Comparison of ENCODE assay signal across 29 mouse cellular contexts in the genomic region with DNA sequence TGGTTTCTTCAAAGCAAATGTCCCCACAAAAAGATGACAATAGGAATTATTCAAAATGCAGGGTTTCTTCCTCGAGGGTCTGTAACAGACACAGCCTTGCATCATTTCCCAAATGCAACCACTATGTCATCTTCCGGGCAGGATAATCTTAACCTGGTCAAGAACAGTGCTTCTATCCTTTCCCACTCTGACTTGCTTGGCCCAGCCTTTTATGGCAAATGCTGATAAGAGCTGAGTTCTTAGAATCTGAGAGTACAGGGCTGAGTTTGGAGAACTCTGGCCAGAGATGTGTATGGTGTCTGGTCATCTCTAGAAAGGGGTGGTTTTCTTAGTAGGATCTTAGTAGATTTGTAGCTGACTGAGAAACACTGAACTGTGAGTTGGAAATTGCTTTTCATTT. TPM values are rescaled to one million over a fixed set of nuclear protein-coding genes. Genes with fewer than 3 reads are reported as not detected.
A peak's percentile ranks its signal among the peaks of the same experiment; 100 is the strongest.
DNase-seq lines count a peak whose midpoint lies in the region; ATAC-seq and TF ChIP-seq lines count a peak whose summit lies in the region.
"Had no signal": no experiment of that assay in that cellular context is flagged by ENCODE, and none has a peak within 500 bp of the region (broad histone marks: within the 10 kb centered on the region; RNA-seq: fewer than 3 reads in every experiment).

No protein-coding gene starts in this region.

- no peak overlapping the region for H3K27ac ChIP-seq in stomach, embryonic 15.5 days
- no peak overlapping the region for H3K27ac ChIP-seq in stomach, postnatal 0 days (replicated peaks)
- H3K27ac ChIP-seq in liver, embryonic 14.5 days, result peak overlapping the region; percentile 78
- H3K27ac ChIP-seq: embryonic facial prominence, embryonic 15.5 days; limb, embryonic 10.5 days; midbrain, embryonic 12.5 days; neural tube, embryonic 13.5 days had no signal

- peak; percentile 50; the same call in 1 of the 2 replicates for ATAC-seq in stomach, embryonic 15.5 days (ENCODE audit: insufficient read depth, low FRiP score, low read depth)
- no peak for ATAC-seq in stomach, postnatal 0 days (ENCODE audit: low FRiP score, low TSS enrichment)
- ATAC-seq in liver, embryonic 14.5 days (ENCODE audit: insufficient read depth), result peak; percentile 95

- 64% methylated on average over 2 of the region's 2 CpGs for WGBS in stomach, embryonic 15.5 days
- 93% methylated on average over 2 of the region's 2 CpGs for WGBS in stomach, postnatal 0 days
- WGBS in liver, embryonic 14.5 days (ENCODE audit: insufficient replicate concordance), result 15% methylated on average over 2 of the region's 2 CpGs

- no peak for DNase-seq in stomach, postnatal 0 days (ENCODE audit: low spot score)
- peak; percentile 78 for DNase-seq in c-Kit-positive CD71-positive TER-119-positive erythroid progenitor cells, embryonic 14.5 days (ENCODE audit: low spot score)
- peak; percentile 62 to 79 (median 65) for DNase-seq in liver, embryonic 14.5 days (ENCODE audit: low read depth in 3 of 3, low spot score in 3 of 3)
- no peak for DNase-seq in urinary bladder, postnatal 4 days (ENCODE audit: low spot score in 2 of 2)
- DNase-seq in layer of hippocampus, postnatal 10 days (ENCODE audit: low spot score in 2 of 2), result no peak
- no peak for DNase-seq in frontal cortex, adult 2 months (ENCODE audit: extremely low spot score in 1 of 2, low spot score in 1 of 2)
- DNase-seq: adrenal gland, postnatal 14 days; cerebellum, adult 18-20 months; cerebellum, postnatal 36 days; gastrocnemius, postnatal 10 days; heart, adult 18-20 months; kidney, postnatal 4 days; layer of hippocampus, adult 9-11 months; lung, adult 2 months; lung, postnatal 36 days; thymus, adult 2 months had no signal

- no peak for TF ChIP-seq EP300 in stomach, postnatal 0 days (optimal IDR thresholded peaks at IDR 0.05)
- TF ChIP-seq EP300 in liver, embryonic 14.5 days (IDR thresholded peaks at IDR 0.05; ENCODE audit: low read depth), result peak; percentile 84

- no peaks in the 10 kb centered on the region for H3K27me3 ChIP-seq in stomach, embryonic 15.5 days (replicated peaks)
- H3K27me3 ChIP-seq in stomach, postnatal 0 days (ENCODE audit: control insufficient read depth, insufficient read depth, low read length), result no peaks in the 10 kb centered on the region
- no peaks in the 10 kb centered on the region for H3K27me3 ChIP-seq in liver, embryonic 14.5 days (ENCODE audit: control insufficient read depth, insufficient read depth, low read length)
- H3K27me3 ChIP-seq: embryonic facial prominence, embryonic 15.5 days; midbrain, embryonic 12.5 days; neural tube, embryonic 13.5 days had no signal

- H3K9me3 ChIP-seq in stomach, embryonic 15.5 days, result no peaks in the 10 kb centered on the region
- H3K9me3 ChIP-seq in stomach, postnatal 0 days (ENCODE audit: control insufficient read depth, low read length), result no peaks in the 10 kb centered on the region
- no peaks in the 10 kb centered on the region for H3K9me3 ChIP-seq in liver, embryonic 14.5 days (ENCODE audit: control insufficient read depth, low read length)
- H3K9me3 ChIP-seq: embryonic facial prominence, embryonic 15.5 days; limb, embryonic 10.5 days; midbrain, embryonic 12.5 days; neural tube, embryonic 13.5 days had no signal

- no peak overlapping the region for H3K4me2 ChIP-seq in stomach, embryonic 15.5 days
- H3K4me2 ChIP-seq in stomach, postnatal 0 days (replicated peaks; ENCODE audit: low read depth), result no peak overlapping the region
- H3K4me2 ChIP-seq in liver, embryonic 14.5 days (ENCODE audit: low read depth), result peak overlapping the region; percentile 47
- H3K4me2 ChIP-seq: embryonic facial prominence, embryonic 15.5 days; midbrain, embryonic 12.5 days; neural tube, embryonic 13.5 days had no signal

- no peak overlapping the region for H3K9ac ChIP-seq in stomach, embryonic 15.5 days
- H3K9ac ChIP-seq in stomach, postnatal 0 days (ENCODE audit: low read length), result no peak overlapping the region
- H3K9ac ChIP-seq in liver, embryonic 14.5 days (replicated peaks), result no peak overlapping the region; the same call in 1 of the 2 replicates
- H3K9ac ChIP-seq: embryonic facial prominence, embryonic 15.5 days; midbrain, embryonic 12.5 days; neural tube, embryonic 13.5 days had no signal

- H3K36me3 ChIP-seq in stomach, embryonic 15.5 days, result no peaks in the 10 kb centered on the region
- H3K36me3 ChIP-seq in stomach, postnatal 0 days (ENCODE audit: control insufficient read depth, insufficient read depth, low read length), result no peaks in the 10 kb centered on the region
- H3K36me3 ChIP-seq in liver, embryonic 14.5 days (replicated peaks; ENCODE audit: control insufficient read depth, insufficient read depth, low read depth), result no peaks in the 10 kb centered on the region
- H3K36me3 ChIP-seq: embryonic facial prominence, embryonic 15.5 days; limb, embryonic 10.5 days; midbrain, embryonic 12.5 days; neural tube, embryonic 13.5 days had no signal

- H3K4me1 ChIP-seq in stomach, embryonic 15.5 days, result no peaks in the 10 kb centered on the region
- H3K4me1 ChIP-seq in stomach, postnatal 0 days (replicated peaks; ENCODE audit: control insufficient read depth, insufficient read depth), result no peaks in the 10 kb centered on the region
- peaks cover 30 to 36% of the 10 kb centered on the region in 2 experiments for H3K4me1 ChIP-seq in liver, embryonic 14.5 days (replicated peaks; ENCODE audit: control insufficient read depth in 2 of 2, insufficient read depth in 2 of 2, low read length in 1 of 2)
- H3K4me1 ChIP-seq: embryonic facial prominence, embryonic 15.5 days; neural tube, embryonic 13.5 days had no signal

- H3K4me3 ChIP-seq in stomach, embryonic 15.5 days (replicated peaks), result no peak overlapping the region
- no peak overlapping the region for H3K4me3 ChIP-seq in stomach, postnatal 0 days (ENCODE audit: low read depth, low read length)
- H3K4me3 ChIP-seq in liver, embryonic 14.5 days (ENCODE audit: insufficient read depth in 1 of 2, low read depth in 2 of 2, low read length in 2 of 2), result no peak overlapping the region
- H3K4me3 ChIP-seq: embryonic facial prominence, embryonic 15.5 days; limb, embryonic 10.5 days; midbrain, embryonic 12.5 days; neural tube, embryonic 13.5 days had no signal

- TF ChIP-seq CTCF in stomach, postnatal 0 days (IDR thresholded peaks at IDR 0.05; ENCODE audit: low read depth), result no peak
- TF ChIP-seq CTCF in liver, embryonic 14.5 days (IDR thresholded peaks at IDR 0.05; ENCODE audit: low read depth), result no peak

RNA-seq across cellular contexts. Expression of gene Ankrd36, which starts 4.3 kb away (rescaled TPM):
- polyA plus RNA-seq in stomach, embryonic 15.5 days (2015; fragmentation: Nextera tagmentation; extraction: Ambion mirVana), result 0.40 TPM in 1 of 2 replicates, not detected in the other
- not detected in 2 replicates for polyA plus RNA-seq in stomach, postnatal 0 days (2015; fragmentation: Nextera tagmentation; extraction: Ambion mirVana)
- polyA plus RNA-seq in liver, embryonic 14.5 days (2012; rRNA removed), result 0.17 and 0.66 TPM in 2 replicates
- polyA plus RNA-seq in liver, embryonic 14.5 days (2014; fragmentation: Nextera tagmentation; extraction: Ambion mirVana), result 0.80 and 1.2 TPM in 2 replicates
- not detected for total RNA-seq in layer of hippocampus, postnatal 10 days (2021)
- polyA plus RNA-seq in frontal cortex, adult 2 months (2012; rRNA removed), result not detected in 2 replicates
- total RNA-seq: adrenal gland, postnatal 14 days; gastrocnemius, postnatal 10 days; heart, adult 18-20 months; hematopoietic stem cell, adult 5-6 weeks; left cerebral cortex, adult 8-10 months had no signal
- polyA plus RNA-seq: brain, embryonic 14.5 days; C2C12; embryonic facial prominence, embryonic 15.5 days; forebrain, embryonic 11.5 days; heart, embryonic 16.5 days; kidney, embryonic 14.5 days; limb, embryonic 10.5 days; lung, adult 2 months; neural tube, embryonic 13.5 days; small intestine, adult 2 months; thymus, adult 2 months had no signal

RNA-seq across cellular contexts. Expression of gene Ccdc117, which starts 31.8 kb away (rescaled TPM):
- 17.1 and 18.8 TPM in 2 replicates for polyA plus RNA-seq in stomach, embryonic 15.5 days (2015; fragmentation: Nextera tagmentation; extraction: Ambion mirVana)
- 8.7 and 9.2 TPM in 2 replicates for polyA plus RNA-seq in stomach, postnatal 0 days (2015; fragmentation: Nextera tagmentation; extraction: Ambion mirVana)
- polyA plus RNA-seq in liver, embryonic 14.5 days (2012; rRNA removed), result 3.9 and 6.3 TPM in 2 replicates
- polyA plus RNA-seq in liver, embryonic 14.5 days (2014; fragmentation: Nextera tagmentation; extraction: Ambion mirVana), result 7.5 and 8.5 TPM in 2 replicates
- 1 to 10 TPM; 9.3 to 9.9 TPM for total RNA-seq in layer of hippocampus, postnatal 10 days (2021)
- 10.8 and 11.1 TPM in 2 replicates for polyA plus RNA-seq in frontal cortex, adult 2 months (2012; rRNA removed)

RNA-seq across cellular contexts. Expression of gene Xbp1, which starts 53.4 kb away (rescaled TPM):
- polyA plus RNA-seq in stomach, embryonic 15.5 days (2015; fragmentation: Nextera tagmentation; extraction: Ambion mirVana), result 289 and 305 TPM in 2 replicates
- polyA plus RNA-seq in stomach, postnatal 0 days (2015; fragmentation: Nextera tagmentation; extraction: Ambion mirVana), result 221 and 223 TPM in 2 replicates
- 32.0 and 33.6 TPM in 2 replicates for polyA plus RNA-seq in liver, embryonic 14.5 days (2012; rRNA removed)
- polyA plus RNA-seq in liver, embryonic 14.5 days (2014; fragmentation: Nextera tagmentation; extraction: Ambion mirVana), result 87.4 and 92.5 TPM in 2 replicates
- total RNA-seq in layer of hippocampus, postnatal 10 days (2021), result 10 to 100 TPM; 63.6 to 65.1 TPM
- 59.8 and 68.6 TPM in 2 replicates for polyA plus RNA-seq in frontal cortex, adult 2 months (2012; rRNA removed)

Comparison
In these comparisons a context has a peak if more than half of its experiments do, and no peak if none do; other contexts are left out.
1. DNase-seq: peak in c-Kit-positive CD71-positive TER-119-positive erythroid progenitor cells, embryonic 14.5 days (single experiment) and liver, embryonic 14.5 days (3 of 3); none in stomach, postnatal 0 days (single experiment), urinary bladder, postnatal 4 days (0 of 2), layer of hippocampus, postnatal 10 days (0 of 2) and frontal cortex, adult 2 months (0 of 2).